Mouse (Mus musculus) E14TG2a.4 (cell line): ENCODE data around the gene Tex261.

Experiments
- H3K27me3 ChIP-seq: 2 replicates; pipeline ENCODE4 v1.6.1; 2014; ENCODE audit warnings: low read length, control low read depth; ENCODE audit not compliant: insufficient read depth
- H3K36me3 ChIP-seq: 2 replicates; pipeline ENCODE4 v1.6.1; 2014; ENCODE audit warnings: low read length, control low read depth; ENCODE audit not compliant: insufficient read depth
- H3K4me1 ChIP-seq: replicated peaks from 2 replicates; pipeline ENCODE4 v1.6.1; 2014; ENCODE audit warnings: low read depth, low read length, control low read depth
- H3K4me3 ChIP-seq: replicated peaks from 2 replicates; pipeline ENCODE4 v1.5.1; 2014; ENCODE audit warnings: mild to moderate bottlenecking, low read length
- H3K9me3 ChIP-seq: 2 replicates; pipeline ENCODE4 v1.6.1; 2014; ENCODE audit warnings: low read length, control low read depth
- CTCF ChIP-seq: conservative IDR thresholded peaks from 2 replicates; pipeline ENCODE4 v1.5.1; 2014; ENCODE audit warnings: low read length
- NANOG ChIP-seq: IDR thresholded peaks from 2 replicates; pipeline ENCODE4 v1.6.1; 2014; ENCODE audit warnings: borderline replicate concordance, low read length, mixed read lengths
- POU5F1 ChIP-seq: IDR thresholded peaks from 2 replicates; pipeline ENCODE4 v1.6.1; 2014; ENCODE audit warnings: low read length, borderline replicate concordance

Gene Tex261

DNA sequence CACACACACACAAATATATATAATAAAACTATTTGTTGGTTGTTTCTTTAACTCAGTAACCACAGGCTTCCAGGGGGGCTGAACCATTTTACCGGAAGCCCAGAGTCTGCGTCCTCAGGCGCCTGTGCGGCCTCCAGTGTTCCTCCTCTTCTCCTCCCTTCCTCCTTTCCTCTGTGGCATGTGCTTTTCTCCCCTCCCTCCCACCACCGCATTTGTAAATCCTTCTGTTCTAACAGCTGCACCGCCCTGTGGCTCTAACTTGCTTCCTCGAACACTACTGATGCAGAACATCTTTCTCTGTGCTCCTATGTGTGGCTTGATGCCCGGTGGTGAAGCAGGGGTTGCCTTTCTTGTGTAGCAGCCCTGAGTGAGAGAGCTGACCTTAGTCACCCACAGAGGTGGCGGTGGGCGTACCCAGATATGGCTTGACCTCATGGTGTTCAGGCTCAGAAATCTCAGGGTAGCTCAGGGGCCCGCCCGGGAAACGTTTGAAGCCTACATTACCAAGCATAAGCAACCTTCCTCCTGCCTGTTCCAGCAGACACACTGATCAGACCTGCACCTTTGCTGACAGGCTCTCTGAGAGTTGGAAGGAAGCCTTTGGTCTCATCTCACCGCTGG lies 46.2 kb downstream of the Tex261 start:
- TF ChIP-seq NANOG = no peak
- TF ChIP-seq CTCF = no peak
- no peak for TF ChIP-seq POU5F1
- Histone ChIP-seq H3K27me3 (peaks cover 20% of the 10 kb centered on the region; the same call in 1 of the 2 replicates), H3K9me3 (0 out of 2 replicates have a peak, but pooled peaks cover 5% of the 10 kb centered on the region), H3K4me3 (no peak overlapping the region), H3K36me3 (no peaks in the 10 kb centered on the region), H3K4me1 (peaks cover 20% of the 10 kb centered on the region)

DNA sequence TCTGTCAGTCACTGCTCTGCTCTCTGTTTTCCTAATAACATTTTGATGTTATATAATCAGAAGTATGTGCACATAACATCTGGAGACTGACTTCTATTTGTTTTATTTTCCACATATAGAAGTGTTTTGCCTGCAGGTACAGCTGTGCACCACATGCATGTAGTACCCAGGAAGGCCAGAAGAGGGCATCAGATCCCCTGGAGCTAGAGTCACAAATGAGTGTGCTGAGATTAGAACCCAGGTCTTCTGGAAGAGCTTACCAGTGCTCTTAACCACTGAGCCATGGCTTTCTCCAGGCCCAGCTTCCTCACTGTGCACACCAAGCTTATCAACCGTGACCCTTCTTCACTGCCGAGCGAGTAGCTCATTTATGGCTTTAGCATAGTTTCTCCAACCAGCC lies 47.1 kb downstream of the Tex261 start:
- no peak for TF ChIP-seq NANOG
- TF ChIP-seq CTCF = peak; percentile 91
- Histone ChIP-seq H3K9me3 (no peaks in the 10 kb centered on the region), H3K36me3 (no peaks in the 10 kb centered on the region), H3K27me3 (peaks cover 20% of the 10 kb centered on the region; the same call in 1 of the 2 replicates), H3K4me1 (peaks cover 20% of the 10 kb centered on the region), H3K4me3 (no peak overlapping the region)

DNA sequence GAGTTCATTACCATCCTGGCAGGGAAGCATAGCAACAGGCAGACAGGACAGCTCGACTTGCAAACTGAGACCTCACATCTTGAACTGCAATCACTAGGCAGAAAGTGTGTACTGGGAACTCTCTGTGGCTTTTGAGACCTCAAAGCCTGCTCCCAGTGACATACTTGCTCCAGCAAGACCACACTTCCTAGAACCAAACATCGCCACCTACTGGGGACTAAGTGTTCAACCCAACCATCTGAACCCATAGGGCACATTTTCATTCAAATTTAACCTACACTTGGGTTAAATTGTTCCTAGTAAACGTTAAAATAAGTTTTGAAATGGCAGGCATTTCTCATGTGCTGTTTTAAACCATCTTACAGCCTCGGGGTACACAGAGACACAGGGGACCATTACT lies 48.4 kb downstream of the Tex261 start:
- Histone ChIP-seq H3K9me3 (no peaks in the 10 kb centered on the region), H3K4me1 (peaks cover 20% of the 10 kb centered on the region), H3K4me3 (no peak overlapping the region), H3K27me3 (peaks cover 12% of the 10 kb centered on the region; the same call in 1 of the 2 replicates), H3K36me3 (no peaks in the 10 kb centered on the region)
- TF ChIP-seq CTCF = peak; percentile 62
- TF ChIP-seq NANOG = no peak

GRCm38 (mm10) chr6:83722526-83722925 lies 53.1 kb downstream of the Tex261 start:
- Histone ChIP-seq H3K36me3 (no peaks in the 10 kb centered on the region), H3K9me3 (no peaks in the 10 kb centered on the region), H3K4me1 (peaks cover 17% of the 10 kb centered on the region), H3K4me3 (no peak overlapping the region), H3K27me3 (peaks cover 15% of the 10 kb centered on the region)
- no peak for TF ChIP-seq POU5F1
- TF ChIP-seq NANOG = no peak
- no peak for TF ChIP-seq CTCF
